Mouse (Mus musculus): ENCODE results near the gene Casc3.

Casc3 gene

GRCm38 (mm10) chr11:98804605-98805004 lies at the start of gene Casc3:
Gene Casc3 (plus strand): TSS chr11:98804905.
- no peak for DNase-seq

- no peak for DNase-seq
Observed at GRCm38 (mm10) chr11:98755726-98756380, 48.9 kb upstream of the Casc3 start.

- DNase-seq, result no peak
Observed at GRCm38 (mm10) chr11:98756711-98757110, 48.0 kb upstream of the Casc3 start.

- DNase-seq, result no peak
Observed at GRCm38 (mm10) chr11:98761939-98762338, 42.8 kb upstream of the Casc3 start.

GRCm38 (mm10) chr11:98762756-98763501 lies 41.8 kb upstream of the Casc3 start:
- DNase-seq, result no peak

GRCm38 (mm10) chr11:98763502-98763861 lies 41.2 kb upstream of the Casc3 start:
- DNase-seq, result no peak

- DNase-seq, result no peak
Observed at GRCm38 (mm10) chr11:98764091-98764490, 40.6 kb upstream of the Casc3 start.

GRCm38 (mm10) chr11:98764746-98765145 lies 40.0 kb upstream of the Casc3 start:
- no peak for DNase-seq

GRCm38 (mm10) chr11:98765421-98766309 lies 39.0 kb upstream of the Casc3 start:
- DNase-seq, result no peak

GRCm38 (mm10) chr11:98766346-98766745 lies 38.4 kb upstream of the Casc3 start:
- no peak for DNase-seq

GRCm38 (mm10) chr11:98766816-98767215 lies 37.9 kb upstream of the Casc3 start:
- DNase-seq, result no peak

- DNase-seq, result no peak
Observed at GRCm38 (mm10) chr11:98767276-98767675, 37.4 kb upstream of the Casc3 start.

GRCm38 (mm10) chr11:98767713-98768112 lies 37.0 kb upstream of the Casc3 start:
- no peak for DNase-seq

- peak; percentile 48 for DNase-seq
Observed at GRCm38 (mm10) chr11:98768127-98769006, 36.3 kb upstream of the Casc3 start.

- peak; percentile 27 for DNase-seq
Observed at GRCm38 (mm10) chr11:98769007-98769954, 35.4 kb upstream of the Casc3 start.

- peak; percentile 85 for DNase-seq
Observed at GRCm38 (mm10) chr11:98770096-98770975, 34.4 kb upstream of the Casc3 start.

GRCm38 (mm10) chr11:98771131-98771530 lies 33.6 kb upstream of the Casc3 start:
- no peak for DNase-seq

- DNase-seq, result no peak
Observed at GRCm38 (mm10) chr11:98771844-98772525, 32.7 kb upstream of the Casc3 start.

GRCm38 (mm10) chr11:98772667-98773171 lies 32.0 kb upstream of the Casc3 start:
- peak; percentile 41 for DNase-seq
